In the genomic region with DNA sequence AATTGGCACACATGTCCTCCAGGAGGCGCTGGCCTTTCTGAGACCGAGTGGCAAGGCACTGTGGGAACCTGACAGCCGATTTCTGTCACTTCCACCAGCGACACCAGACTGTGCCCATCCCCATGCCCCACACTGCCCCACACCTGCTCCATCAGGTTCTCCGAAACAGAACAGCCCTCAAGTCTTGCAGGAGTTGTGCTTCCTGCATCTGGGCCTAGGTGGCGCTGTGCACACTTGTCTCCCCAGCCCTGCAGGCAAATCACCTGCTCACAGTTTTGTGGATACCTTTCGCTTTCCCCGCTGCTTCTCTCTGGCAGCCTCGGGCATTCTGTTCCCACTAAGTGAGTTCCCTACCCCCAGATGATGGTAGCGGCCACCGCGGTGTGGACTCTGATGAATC, we compare ENCODE assay signal across 8 mouse cellular contexts.
DNase-seq lines count a peak whose midpoint lies in the region; ATAC-seq and TF ChIP-seq lines count a peak whose summit lies in the region.

No protein-coding gene starts in this region.

- peak; percentile 92 for TF ChIP-seq CTCF in C2C12 (IDR thresholded peaks at IDR 0.05; ENCODE audit: control insufficient read depth, insufficient read depth, insufficient read length)
- TF ChIP-seq CTCF in stomach, postnatal 0 days (IDR thresholded peaks at IDR 0.05; ENCODE audit: low read depth), result peak; percentile 95

- peak; percentile 17 for DNase-seq in c-Kit-negative CD71-positive TER-119-positive erythroid progenitor cells, embryonic 14.5 days (ENCODE audit: low read depth, low spot score)
- peak; percentile 75 for DNase-seq in forebrain, embryonic 10.5 days (ENCODE audit: extremely low spot score, low spot score)
- DNase-seq in kidney, postnatal 14 days, result peak; percentile 86
- peak; percentile 34 for DNase-seq in liver, embryonic 13.5 days
- peak; percentile 95 for DNase-seq in stomach, postnatal 0 days (ENCODE audit: low spot score)

- no peaks in the 10 kb centered on the region for H3K79me3 ChIP-seq in C2C12 (ENCODE audit: low read depth)

- H3K4me3 ChIP-seq in C2C12 (ENCODE audit: insufficient read depth, poor library complexity, severe bottlenecking), result no peak overlapping the region
- peak overlapping the region; percentile 39 for H3K4me3 ChIP-seq in forebrain, embryonic 10.5 days
- peak overlapping the region; percentile 4 to 14; a peak in 1 of 4 replicates for H3K4me3 ChIP-seq in heart, embryonic 14.5 days (ENCODE audit: control insufficient read depth in 1 of 2, insufficient read depth in 1 of 2, low read depth in 1 of 2, low read length in 2 of 2)
- H3K4me3 ChIP-seq in liver, embryonic 13.5 days (replicated peaks), result no peak overlapping the region; the same call in 1 of the 2 replicates
- no peak overlapping the region for H3K4me3 ChIP-seq in neural tube, embryonic 12.5 days
- peak overlapping the region; percentile 29 for H3K4me3 ChIP-seq in stomach, postnatal 0 days (ENCODE audit: low read depth, low read length)

- peaks cover 28% of the 10 kb centered on the region for H3K27me3 ChIP-seq in C2C12 (ENCODE audit: control insufficient read depth, insufficient read depth, insufficient read length)
- H3K27me3 ChIP-seq in forebrain, embryonic 10.5 days (ENCODE audit: poor library complexity, severe bottlenecking), result peaks cover 36% of the 10 kb centered on the region
- H3K27me3 ChIP-seq in heart, embryonic 14.5 days (ENCODE audit: control insufficient read depth, insufficient read depth, low read length), result peaks cover 26% of the 10 kb centered on the region
- H3K27me3 ChIP-seq in liver, embryonic 13.5 days, result peaks cover 34% of the 10 kb centered on the region
- peaks cover 9% of the 10 kb centered on the region for H3K27me3 ChIP-seq in neural tube, embryonic 12.5 days (replicated peaks)
- no peaks in the 10 kb centered on the region for H3K27me3 ChIP-seq in stomach, postnatal 0 days (ENCODE audit: control insufficient read depth, insufficient read depth, low read length)

- H3ac ChIP-seq in C2C12 (ENCODE audit: control insufficient read depth, insufficient read length, low read depth), result no peak overlapping the region

- H3K9ac ChIP-seq in heart, embryonic 14.5 days (ENCODE audit: low read length), result no peak overlapping the region
- no peak overlapping the region for H3K9ac ChIP-seq in liver, embryonic 13.5 days
- H3K9ac ChIP-seq in neural tube, embryonic 12.5 days, result peak overlapping the region; percentile 26; the same call in 1 of the 2 replicates
- H3K9ac ChIP-seq in stomach, postnatal 0 days (ENCODE audit: low read length), result peak overlapping the region; percentile 31; the same call in 1 of the 2 replicates

- TF ChIP-seq EP300 in stomach, postnatal 0 days (optimal IDR thresholded peaks at IDR 0.05), result no peak

- no peaks in the 10 kb centered on the region for H3K36me3 ChIP-seq in C2C12 (ENCODE audit: control insufficient read depth, insufficient read depth)
- no peaks in the 10 kb centered on the region for H3K36me3 ChIP-seq in forebrain, embryonic 10.5 days (replicated peaks)
- H3K36me3 ChIP-seq in heart, embryonic 14.5 days (ENCODE audit: control insufficient read depth, insufficient read depth, low read length), result no peaks in the 10 kb centered on the region
- H3K36me3 ChIP-seq in liver, embryonic 13.5 days, result no peaks in the 10 kb centered on the region
- H3K36me3 ChIP-seq in neural tube, embryonic 12.5 days, result no peaks in the 10 kb centered on the region
- H3K36me3 ChIP-seq in stomach, postnatal 0 days (ENCODE audit: control insufficient read depth, insufficient read depth, low read length), result no peaks in the 10 kb centered on the region

- H3K4me1 ChIP-seq in forebrain, embryonic 10.5 days, result peaks cover 14% of the 10 kb centered on the region
- no peaks in the 10 kb centered on the region; a peak in 1 of 4 replicates for H3K4me1 ChIP-seq in heart, embryonic 14.5 days (ENCODE audit: control insufficient read depth in 2 of 2, insufficient read depth in 2 of 2, low read length in 2 of 2)
- no peaks in the 10 kb centered on the region for H3K4me1 ChIP-seq in liver, embryonic 13.5 days (replicated peaks)
- peaks cover 11% of the 10 kb centered on the region; the same call in 1 of the 2 replicates for H3K4me1 ChIP-seq in neural tube, embryonic 12.5 days
- H3K4me1 ChIP-seq in stomach, postnatal 0 days (replicated peaks; ENCODE audit: control insufficient read depth, insufficient read depth), result no peaks in the 10 kb centered on the region

- H3K9me3 ChIP-seq in forebrain, embryonic 10.5 days, result no peaks in the 10 kb centered on the region
- no peaks in the 10 kb centered on the region for H3K9me3 ChIP-seq in heart, embryonic 14.5 days (ENCODE audit: control insufficient read depth, low read length)
- H3K9me3 ChIP-seq in liver, embryonic 13.5 days (replicated peaks), result no peaks in the 10 kb centered on the region
- H3K9me3 ChIP-seq in neural tube, embryonic 12.5 days, result no peaks in the 10 kb centered on the region
- no peaks in the 10 kb centered on the region for H3K9me3 ChIP-seq in stomach, postnatal 0 days (ENCODE audit: control insufficient read depth, low read length)

- peak overlapping the region; percentile 53 for H3K4me2 ChIP-seq in heart, embryonic 14.5 days (ENCODE audit: low read length)
- H3K4me2 ChIP-seq in liver, embryonic 13.5 days, result peak overlapping the region; percentile 13; the same call in 1 of the 2 replicates
- H3K4me2 ChIP-seq in neural tube, embryonic 12.5 days (replicated peaks), result peak overlapping the region; percentile 51
- H3K4me2 ChIP-seq in stomach, postnatal 0 days (replicated peaks; ENCODE audit: low read depth), result peak overlapping the region; percentile 61

- no peaks in the 10 kb centered on the region for H3K79me2 ChIP-seq in C2C12 (ENCODE audit: control insufficient read depth, insufficient read depth)

- H3K27ac ChIP-seq in forebrain, embryonic 10.5 days, result 0 out of 2 replicates have a peak overlapping the region, but pooled peaks have one; percentile 10
- no peak overlapping the region for H3K27ac ChIP-seq in heart, embryonic 14.5 days (replicated peaks in 1 of 2; ENCODE audit: control insufficient read depth in 1 of 2, insufficient read depth in 1 of 2, low read depth in 2 of 2, low read length in 2 of 2)
- no peak overlapping the region for H3K27ac ChIP-seq in liver, embryonic 13.5 days
- H3K27ac ChIP-seq in neural tube, embryonic 12.5 days, result no peak overlapping the region
- peak overlapping the region; percentile 76 for H3K27ac ChIP-seq in stomach, postnatal 0 days (replicated peaks)

- WGBS in forebrain, embryonic 10.5 days, result 5% methylated on average over 12 of the region's 12 CpGs
- WGBS in heart, embryonic 14.5 days, result 5% methylated on average over 12 of the region's 12 CpGs
- 6% methylated on average over 12 of the region's 12 CpGs for WGBS in liver, embryonic 13.5 days (ENCODE audit: insufficient replicate concordance)
- 4% methylated on average over 12 of the region's 12 CpGs for WGBS in neural tube, embryonic 12.5 days
- WGBS in stomach, postnatal 0 days, result 3% methylated on average over 12 of the region's 12 CpGs

- no peak for ATAC-seq in heart, embryonic 14.5 days (ENCODE audit: insufficient number of reproducible peaks, insufficient read depth, low FRiP score, low read depth)
- ATAC-seq in liver, embryonic 13.5 days (ENCODE audit: low read depth), result no peak
- ATAC-seq in neural tube, embryonic 12.5 days (ENCODE audit: low FRiP score, low read depth), result peak; percentile 56; the same call in 1 of the 2 replicates
- ATAC-seq in stomach, postnatal 0 days (ENCODE audit: low FRiP score, low TSS enrichment), result peak; percentile 69

TF ChIP-seq in C2C12, 6 proteins besides CTCF, POLR2A, EP300 and RAD21:
- TF ChIP-seq USF1 (IDR thresholded peaks at IDR 0.05; ENCODE audit: low read depth) (no peak), MYOD1 (IDR thresholded peaks at IDR 0.05; ENCODE audit: control insufficient read depth, insufficient read length, low read depth) (no peak), CEBPB (IDR thresholded peaks at IDR 0.05; ENCODE audit: low read depth) (no peak), MYOG (IDR thresholded peaks at IDR 0.05; ENCODE audit: control insufficient read depth, extremely low read depth, insufficient read length) (no peak), MAX (IDR thresholded peaks at IDR 0.05) (no peak), FOSL1 (IDR thresholded peaks at IDR 0.05; ENCODE audit: insufficient read depth, low read length, poor library complexity, severe bottlenecking) (no peak)

Comparison
In these comparisons a context has a peak if more than half of its experiments do, and no peak if none do; other contexts are left out.
1. H3K4me3 ChIP-seq: peak in forebrain, embryonic 10.5 days (single experiment), heart, embryonic 14.5 days (2 of 2) and stomach, postnatal 0 days (single experiment); none in C2C12 (single experiment), liver, embryonic 13.5 days (single experiment) and neural tube, embryonic 12.5 days (single experiment).
2. DNase-seq: peak in every context shown above with its lines; median percentile 95 in stomach, postnatal 0 days; 86 in kidney, postnatal 14 days; 75 in forebrain, embryonic 10.5 days; 34 in liver, embryonic 13.5 days; 17 in c-Kit-negative CD71-positive TER-119-positive erythroid progenitor cells, embryonic 14.5 days.
3. H3K27ac ChIP-seq: peak in forebrain, embryonic 10.5 days (single experiment) and stomach, postnatal 0 days (single experiment); none in heart, embryonic 14.5 days (0 of 2), liver, embryonic 13.5 days (single experiment) and neural tube, embryonic 12.5 days (single experiment).
4. ATAC-seq: peak in neural tube, embryonic 12.5 days (single experiment) and stomach, postnatal 0 days (single experiment); none in heart, embryonic 14.5 days (single experiment) and liver, embryonic 13.5 days (single experiment).
5. H3K9ac ChIP-seq: peak in neural tube, embryonic 12.5 days (single experiment) and stomach, postnatal 0 days (single experiment); none in heart, embryonic 14.5 days (single experiment) and liver, embryonic 13.5 days (single experiment).
6. Peak in every context shown above with its lines, with median percentiles within 50 percentile points of each other: H3K4me2 ChIP-seq.